Mouse (Mus musculus) embryonic facial prominence, embryonic 12.5 days (tissue): ENCODE results near the gene Nav2. TPM values are rescaled to one million over a fixed set of nuclear protein-coding genes. Genes with fewer than 3 reads are reported as not detected.

Experiments used
- ATAC-seq: fragments of 200-750 bp; cut with Nextera tagmentation; 2 replicates; pipeline ENCODE4 v1.8.0; 2017; ENCODE audit not compliant: insufficient number of reproducible peaks, insufficient read depth, low FRiP score, low TSS enrichment
- H3K27ac ChIP-seq: fragments of 300-500 bp; sonication (generic); 2 replicates; pipeline ENCODE4 v1.5.1; 2016; ENCODE audit warnings: mild to moderate bottlenecking
- H3K27me3 ChIP-seq: fragments of 300-500 bp; sonication (generic); 2 replicates; pipeline ENCODE4 v1.6.1; 2016; ENCODE audit warnings: mild to moderate bottlenecking, moderate library complexity
- H3K36me3 ChIP-seq: fragments of 300-500 bp; sonication (generic); 2 replicates; pipeline ENCODE4 v1.6.1; 2016; ENCODE audit warnings: mild to moderate bottlenecking
- H3K4me1 ChIP-seq: fragments of 300-500 bp; sonication (generic); 2 replicates; pipeline ENCODE4 v1.6.1; 2016
- H3K4me2 ChIP-seq: fragments of 300-500 bp; sonication (generic); replicated peaks from 2 replicates; pipeline ENCODE4 v1.6.1; 2016; ENCODE audit warnings: mild to moderate bottlenecking, moderate library complexity
- H3K4me3 ChIP-seq: fragments of 300-500 bp; sonication (generic); 2 replicates; pipeline ENCODE4 v1.5.1; 2016; ENCODE audit warnings: mild to moderate bottlenecking
- H3K9ac ChIP-seq: fragments of 300-500 bp; sonication (generic); 2 replicates; pipeline ENCODE4 v1.6.1; 2016; ENCODE audit warnings: mild to moderate bottlenecking, moderate library complexity
- H3K9me3 ChIP-seq: fragments of 300-500 bp; sonication (generic); 2 replicates; pipeline ENCODE4 v1.6.1; 2016; ENCODE audit warnings: mild to moderate bottlenecking, moderate library complexity
- WGBS: fragments of 180-500 bp; shearing (Covaris S2); methylation state at CpG from one replicate; pipeline ENCODE4 v1.1.7; 2016; 5-methylcytosine and 5-hydroxymethylcytosine counted together
- polyA plus RNA-seq: library from polyadenylated mRNA; unstranded; fragments of >200 nt; fragmentation: Nextera tagmentation; extraction: Ambion mirVana; gene quantifications from 2 replicates; pipeline ENCODE4 v1.2.1, GENCODE M21; 2016

Gene Nav2
- polyA plus RNA-seq, 1 experiment from 2014 or later = 14.2 TPM

DNA sequence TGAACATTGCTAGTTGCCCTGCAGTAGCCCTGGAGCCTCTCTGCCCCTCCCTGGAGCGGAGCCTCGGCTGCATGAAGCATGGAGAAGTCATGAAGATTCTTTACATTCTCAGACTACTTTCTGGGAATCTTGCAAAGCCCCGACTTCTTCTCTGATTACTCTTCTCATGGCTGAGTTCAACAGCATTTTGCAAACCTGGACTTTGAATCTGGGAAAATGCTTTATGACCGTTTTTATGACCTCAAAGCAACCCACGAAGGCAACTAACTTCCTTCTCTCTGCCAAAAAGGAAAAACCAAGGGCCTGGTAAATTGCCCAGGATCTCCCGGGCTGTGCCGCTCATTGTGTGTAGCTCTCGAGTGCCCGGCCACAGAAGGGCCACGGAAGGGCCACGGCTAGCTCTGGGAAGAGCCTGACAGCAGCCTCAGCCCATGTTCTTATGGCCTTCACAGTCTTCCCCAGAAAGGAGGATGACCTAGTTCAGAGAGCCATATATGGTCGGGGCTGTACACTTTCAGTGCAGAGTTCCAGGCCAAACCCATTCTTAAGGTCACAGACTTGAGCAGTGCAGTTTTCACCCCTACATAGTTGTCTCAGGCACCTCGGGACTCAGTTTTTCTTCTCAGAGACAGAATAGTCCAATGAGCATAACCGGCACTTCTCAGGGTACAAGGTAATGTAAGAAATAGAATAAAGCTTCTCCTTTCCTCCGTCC is 409.8 kb downstream of the Nav2 start:
- H3K9ac ChIP-seq = no peak overlapping the region
- WGBS = 83% methylated on average over 15 of the region's 15 CpGs
- no peak for ATAC-seq
- H3K36me3 ChIP-seq = no peaks in the 10 kb centered on the region
- H3K4me2 ChIP-seq = no peak overlapping the region
- no peaks in the 10 kb centered on the region for H3K27me3 ChIP-seq
- 0 out of 2 replicates have a peak, but pooled peaks cover 10% of the 10 kb centered on the region for H3K4me1 ChIP-seq
- no peaks in the 10 kb centered on the region for H3K9me3 ChIP-seq
- no peak overlapping the region for H3K4me3 ChIP-seq
- no peak overlapping the region for H3K27ac ChIP-seq

DNA sequence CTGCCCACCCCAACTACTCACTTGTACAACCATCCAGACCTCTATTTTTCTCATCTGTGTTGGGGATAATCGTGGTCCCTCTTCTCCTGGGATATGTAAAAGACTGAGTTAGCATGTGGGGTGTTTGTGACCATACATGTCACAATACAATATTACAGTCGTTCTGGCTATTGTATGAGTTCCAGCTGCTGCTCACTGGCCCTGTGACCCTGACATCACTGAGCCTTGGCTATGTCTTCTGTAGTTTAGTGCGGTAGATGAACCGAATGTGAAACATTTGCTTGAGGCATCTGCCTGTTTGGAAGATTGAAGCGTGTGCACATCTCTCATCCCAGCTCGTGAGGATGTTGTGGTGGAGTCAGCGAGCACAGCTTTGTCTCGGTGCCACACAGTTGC is 410.4 kb downstream of the Nav2 start:
- H3K27ac ChIP-seq = no peak overlapping the region
- H3K4me3 ChIP-seq = no peak overlapping the region
- no peak for ATAC-seq
- no peaks in the 10 kb centered on the region for H3K36me3 ChIP-seq
- 81% methylated on average over 8 of the region's 8 CpGs for WGBS
- 0 out of 2 replicates have a peak, but pooled peaks cover 10% of the 10 kb centered on the region for H3K4me1 ChIP-seq
- no peak overlapping the region for H3K4me2 ChIP-seq
- no peaks in the 10 kb centered on the region for H3K9me3 ChIP-seq
- no peaks in the 10 kb centered on the region for H3K27me3 ChIP-seq
- H3K9ac ChIP-seq = no peak overlapping the region

DNA sequence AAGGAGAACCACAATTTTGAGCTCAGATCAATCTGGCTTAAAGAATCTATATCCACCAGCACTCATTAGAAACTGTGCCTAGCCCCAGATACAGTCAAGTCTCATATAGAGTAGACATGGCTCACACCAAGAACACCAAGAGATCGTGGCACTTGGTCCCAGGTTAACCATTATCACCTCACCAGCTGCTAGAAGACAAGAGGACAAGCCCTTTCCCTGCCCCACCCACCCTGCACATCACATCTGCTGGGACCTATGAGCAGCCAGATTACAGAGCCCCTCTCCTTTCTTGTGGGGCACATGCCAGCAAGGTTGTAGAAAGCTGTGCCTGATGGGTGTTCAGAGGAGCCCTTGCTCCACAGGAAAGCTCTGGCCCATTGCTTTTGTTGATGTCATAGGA is 411.5 kb downstream of the Nav2 start:
- WGBS = 86% methylated on average over 1 of the region's 1 CpGs
- no peak overlapping the region for H3K4me3 ChIP-seq
- no peaks in the 10 kb centered on the region for H3K36me3 ChIP-seq
- H3K4me1 ChIP-seq = 0 out of 2 replicates have a peak, but pooled peaks cover 10% of the 10 kb centered on the region
- H3K4me2 ChIP-seq = no peak overlapping the region
- no peaks in the 10 kb centered on the region for H3K9me3 ChIP-seq
- no peak overlapping the region for H3K27ac ChIP-seq
- no peak for ATAC-seq
- no peaks in the 10 kb centered on the region for H3K27me3 ChIP-seq
- no peak overlapping the region for H3K9ac ChIP-seq

DNA sequence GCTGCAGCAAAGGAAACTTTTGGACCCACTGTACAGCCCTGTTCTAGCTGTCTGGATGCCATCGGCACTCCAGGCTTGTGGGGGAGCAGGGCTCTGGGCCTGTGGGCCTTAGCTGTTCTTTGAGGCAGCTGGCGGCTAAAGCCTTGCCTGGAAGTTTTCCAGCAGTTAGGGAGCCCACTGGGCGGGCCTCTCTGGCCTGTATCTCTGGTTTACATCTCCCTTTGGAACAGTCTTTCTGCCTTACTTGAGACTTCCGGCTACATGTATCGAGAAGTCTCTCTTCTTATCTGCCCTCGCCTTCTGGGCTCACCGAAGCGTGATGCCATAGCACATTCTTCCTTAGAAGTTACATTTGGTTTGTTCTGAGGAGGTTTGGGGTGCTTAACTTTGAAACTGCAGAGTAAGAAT is 412.6 kb downstream of the Nav2 start:
- H3K27ac ChIP-seq = peak overlapping the region; percentile 38
- ATAC-seq = no peak
- no peak overlapping the region for H3K4me3 ChIP-seq
- H3K27me3 ChIP-seq = 0 out of 2 replicates have a peak, but pooled peaks cover 2% of the 10 kb centered on the region
- 0 out of 2 replicates have a peak, but pooled peaks cover 12% of the 10 kb centered on the region for H3K4me1 ChIP-seq
- H3K36me3 ChIP-seq = no peaks in the 10 kb centered on the region
- no peak overlapping the region for H3K4me2 ChIP-seq
- H3K9me3 ChIP-seq = no peaks in the 10 kb centered on the region
- 69% methylated on average over 8 of the region's 8 CpGs for WGBS
- H3K9ac ChIP-seq = no peak overlapping the region

DNA sequence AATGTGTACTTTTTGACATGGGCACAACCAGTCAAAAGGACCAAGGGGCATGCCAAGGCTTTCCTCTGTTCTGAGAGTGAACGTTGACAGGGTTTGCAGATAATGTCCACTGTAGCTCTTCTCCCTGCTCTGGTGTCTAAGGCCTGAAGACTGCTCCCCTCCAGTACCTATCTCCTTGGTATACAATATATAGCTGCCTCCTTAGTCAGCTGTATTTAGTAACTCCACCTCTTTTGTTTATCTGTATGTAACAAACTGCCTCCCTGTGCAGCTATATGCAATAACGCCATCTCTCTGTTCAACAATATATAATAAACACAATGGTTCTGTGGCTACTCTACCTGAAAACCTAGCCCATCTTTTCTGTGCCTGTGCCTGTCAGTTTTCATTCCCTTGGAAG is 413.7 kb downstream of the Nav2 start:
- Histone ChIP-seq H3K4me2 (no peak overlapping the region), H3K4me3 (no peak overlapping the region), H3K27ac (no peak overlapping the region), H3K9ac (no peak overlapping the region), H3K36me3 (no peaks in the 10 kb centered on the region), H3K4me1 (peaks cover 14% of the 10 kb centered on the region; the same call in 1 of the 2 replicates), H3K9me3 (no peaks in the 10 kb centered on the region), H3K27me3 (0 out of 2 replicates have a peak, but pooled peaks cover 2% of the 10 kb centered on the region)
- ATAC-seq = no peak
- 96% methylated on average over 2 of the region's 2 CpGs for WGBS

DNA sequence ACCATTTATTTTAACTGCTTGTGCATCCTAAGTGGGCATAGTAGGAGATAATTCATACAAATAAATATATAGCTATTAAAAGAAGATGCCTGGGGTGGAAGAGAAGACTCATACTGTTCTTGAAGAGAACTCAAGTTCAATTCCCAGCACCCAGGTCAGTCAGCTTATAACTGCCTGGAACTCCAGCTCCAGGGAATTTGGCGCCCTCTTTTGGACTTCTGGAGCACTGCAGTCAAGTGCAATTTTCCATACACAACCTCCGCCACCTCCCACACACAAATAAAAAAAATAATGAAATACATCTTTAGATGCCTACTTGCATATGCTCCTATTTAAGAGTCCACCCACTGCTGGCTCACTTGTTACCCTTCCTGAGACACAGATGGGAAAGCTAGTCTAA is 416.1 kb downstream of the Nav2 start:
- no peak for ATAC-seq
- Histone ChIP-seq H3K9ac (no peak overlapping the region), H3K4me2 (no peak overlapping the region), H3K4me1 (peaks cover 19% of the 10 kb centered on the region; the same call in 1 of the 2 replicates), H3K9me3 (no peaks in the 10 kb centered on the region), H3K27ac (no peak overlapping the region), H3K36me3 (no peaks in the 10 kb centered on the region), H3K4me3 (no peak overlapping the region), H3K27me3 (0 out of 2 replicates have a peak, but pooled peaks cover 2% of the 10 kb centered on the region)
- WGBS = 86% methylated on average over 2 of the region's 2 CpGs

DNA sequence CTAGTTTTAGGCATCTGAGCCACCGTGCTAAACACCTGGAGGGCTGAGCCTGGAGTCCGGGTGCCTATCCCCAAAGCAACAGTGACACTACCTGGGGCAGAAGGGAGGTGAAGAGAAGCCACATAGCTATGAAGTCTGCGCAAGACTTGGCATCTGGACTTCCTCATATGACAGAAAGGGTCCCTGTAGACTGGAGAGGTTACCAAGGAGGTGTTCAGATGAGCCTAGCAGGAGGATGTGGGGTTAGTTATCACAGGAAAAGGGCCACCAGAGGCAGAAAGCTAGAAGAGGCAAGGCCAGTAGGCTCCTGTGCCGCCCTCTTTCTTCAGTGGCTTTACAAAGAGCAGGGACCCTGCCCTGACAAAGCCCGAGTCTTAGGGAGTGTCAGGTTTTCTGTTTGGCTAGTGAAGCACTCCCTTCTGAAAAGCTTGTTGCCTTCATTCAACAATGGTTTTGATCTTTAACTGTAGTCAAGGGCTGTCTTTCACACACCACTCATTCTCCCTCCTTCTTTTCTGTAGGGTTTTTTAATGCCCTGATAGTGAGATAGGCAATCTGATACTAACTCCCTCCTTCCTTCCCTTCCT is 417.7 kb downstream of the Nav2 start:
- no peak overlapping the region for H3K27ac ChIP-seq
- peaks cover 17% of the 10 kb centered on the region; the same call in 1 of the 2 replicates for H3K4me1 ChIP-seq
- WGBS = 48% methylated on average over 5 of the region's 5 CpGs

DNA sequence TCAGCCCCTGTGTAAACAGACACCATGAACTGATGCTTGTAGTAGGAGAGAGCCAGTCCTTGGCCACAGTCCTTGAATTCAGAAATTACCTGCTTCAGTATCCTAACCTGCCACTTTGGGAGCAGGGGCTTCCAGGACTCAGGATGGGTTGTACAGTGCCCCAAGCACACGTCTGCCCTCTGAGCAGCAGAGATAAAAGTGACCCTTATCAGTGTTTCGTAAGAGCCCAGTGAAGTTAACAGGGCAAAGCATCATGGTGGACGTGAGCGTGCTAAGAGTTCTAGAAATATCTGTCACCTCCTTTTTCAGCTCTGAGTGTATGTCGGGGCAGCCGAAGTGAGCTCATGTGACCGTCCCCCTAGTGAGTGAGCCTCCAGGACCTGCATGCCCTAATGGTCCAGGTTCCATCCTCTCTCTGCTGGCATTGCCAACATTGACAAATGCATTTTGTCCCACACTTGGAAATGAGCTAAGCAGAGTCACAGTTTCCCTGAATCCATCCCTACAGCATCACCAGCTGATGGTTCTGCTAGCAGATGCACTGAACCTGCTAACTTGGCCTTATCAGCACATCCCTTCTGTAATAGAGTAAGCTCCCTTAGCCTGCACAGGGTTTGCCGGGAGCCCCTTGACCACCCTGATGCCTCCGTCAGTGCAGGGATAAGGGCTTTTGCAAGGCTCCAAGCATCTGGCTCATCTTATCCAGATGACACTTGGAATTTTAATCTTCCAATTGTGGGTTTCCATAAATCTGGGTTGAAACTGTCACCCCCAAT is 418.6 kb downstream of the Nav2 start:
- 76% methylated on average over 9 of the region's 9 CpGs for WGBS
- Histone ChIP-seq H3K4me1 (peaks cover 26% of the 10 kb centered on the region; the same call in 1 of the 2 replicates), H3K27ac (no peak overlapping the region), H3K27me3 (0 out of 2 replicates have a peak, but pooled peaks cover 2% of the 10 kb centered on the region), H3K4me2 (no peak overlapping the region), H3K9me3 (no peaks in the 10 kb centered on the region), H3K4me3 (no peak overlapping the region), H3K36me3 (no peaks in the 10 kb centered on the region), H3K9ac (no peak overlapping the region)
- ATAC-seq = no peak

More for the DNA sequence above, 417.7 kb downstream of the Nav2 start:
- H3K4me3 ChIP-seq = no peak overlapping the region
- ATAC-seq = no peak
- H3K36me3 ChIP-seq = no peaks in the 10 kb centered on the region
- H3K9me3 ChIP-seq = no peaks in the 10 kb centered on the region
- 0 out of 2 replicates have a peak, but pooled peaks cover 2% of the 10 kb centered on the region for H3K27me3 ChIP-seq
- H3K4me2 ChIP-seq = no peak overlapping the region
- H3K9ac ChIP-seq = no peak overlapping the region

DNA sequence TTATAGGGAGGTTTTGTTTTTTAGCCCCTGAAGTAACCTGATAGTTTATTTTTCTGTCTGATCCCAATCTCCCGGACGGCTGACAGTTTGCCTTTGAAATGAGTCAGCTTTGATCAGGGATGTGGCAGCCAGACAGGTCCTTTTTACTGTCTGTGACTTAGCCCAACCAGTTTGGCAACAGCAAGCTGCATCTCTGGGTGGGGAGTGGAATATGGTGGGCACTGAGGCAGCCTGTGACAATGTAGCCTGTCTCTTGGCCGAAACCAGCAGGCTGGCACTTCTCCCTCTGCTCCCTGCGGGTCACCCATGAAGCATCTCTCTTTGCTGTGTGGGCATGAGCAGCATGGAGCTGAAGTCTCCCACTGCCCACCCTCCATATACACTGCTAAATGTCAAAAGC is 421.7 kb downstream of the Nav2 start:
- H3K4me1 ChIP-seq = peaks cover 24% of the 10 kb centered on the region; the same call in 1 of the 2 replicates
- H3K4me3 ChIP-seq = no peak overlapping the region
- no peaks in the 10 kb centered on the region for H3K36me3 ChIP-seq
- H3K4me2 ChIP-seq = no peak overlapping the region
- H3K9ac ChIP-seq = no peak overlapping the region
- H3K27me3 ChIP-seq = 0 out of 2 replicates have a peak, but pooled peaks cover 2% of the 10 kb centered on the region
- no peak for ATAC-seq
- 38% methylated on average over 4 of the region's 4 CpGs for WGBS
- no peaks in the 10 kb centered on the region for H3K9me3 ChIP-seq
- H3K27ac ChIP-seq = peak overlapping the region; percentile 32; the same call in 1 of the 2 replicates

DNA sequence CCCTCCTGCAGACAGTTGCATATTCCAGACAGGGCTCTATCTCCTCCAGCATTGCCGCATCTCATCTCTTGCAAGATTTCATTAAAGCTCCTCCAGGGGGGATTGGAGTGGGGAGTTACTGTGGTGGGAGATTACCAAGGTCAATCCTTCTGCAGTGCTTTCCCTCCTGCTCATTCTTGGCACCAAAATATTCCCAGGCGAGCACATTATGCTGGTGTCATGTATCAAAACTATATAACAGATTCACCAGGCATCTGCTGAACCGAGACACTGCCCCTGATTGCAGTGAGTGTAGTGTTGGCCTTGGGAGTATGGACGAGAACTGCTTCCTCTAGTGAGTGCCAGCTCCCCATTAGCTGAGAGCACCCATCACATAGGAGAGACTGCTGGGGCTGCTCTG is 423.4 kb downstream of the Nav2 start:
- Histone ChIP-seq H3K4me2 (no peak overlapping the region), H3K27me3 (no peaks in the 10 kb centered on the region), H3K36me3 (no peaks in the 10 kb centered on the region), H3K4me3 (no peak overlapping the region), H3K27ac (no peak overlapping the region), H3K4me1 (peaks cover 16% of the 10 kb centered on the region; the same call in 1 of the 2 replicates), H3K9me3 (no peaks in the 10 kb centered on the region), H3K9ac (no peak overlapping the region)
- ATAC-seq = 0 out of 2 replicates have a peak, but pooled peaks have one; percentile 44
- WGBS = 54% methylated on average over 4 of the region's 4 CpGs

DNA sequence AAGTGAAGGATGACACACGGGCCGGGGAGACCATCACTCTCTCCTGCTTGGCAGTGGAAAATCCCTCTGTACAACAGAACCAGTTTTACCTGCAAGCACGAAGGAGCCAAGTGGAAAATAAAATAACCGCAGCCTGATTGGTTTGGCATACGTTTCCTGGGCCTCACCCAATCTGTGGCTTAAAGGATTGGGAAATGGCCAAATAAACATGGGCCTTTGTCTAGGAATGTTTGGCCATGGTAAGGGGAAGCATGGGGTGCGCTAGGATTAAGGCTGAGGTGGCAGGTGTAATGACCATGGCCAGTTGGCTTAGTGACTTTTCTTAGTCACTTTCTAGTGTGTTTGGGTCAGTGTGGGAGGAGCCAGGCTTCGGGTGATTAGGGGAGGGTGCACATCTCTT is 424.1 kb downstream of the Nav2 start:
- Histone ChIP-seq H3K27me3 (no peaks in the 10 kb centered on the region), H3K4me3 (no peak overlapping the region), H3K36me3 (no peaks in the 10 kb centered on the region), H3K4me2 (no peak overlapping the region), H3K4me1 (peaks cover 12% of the 10 kb centered on the region; the same call in 1 of the 2 replicates), H3K9me3 (no peaks in the 10 kb centered on the region), H3K9ac (no peak overlapping the region), H3K27ac (no peak overlapping the region)
- WGBS = 78% methylated on average over 7 of the region's 7 CpGs
- ATAC-seq = no peak
